Mouse (Mus musculus) heart, embryonic 13.5 days (tissue): ENCODE data around the gene Cldn14. TPM values are rescaled to one million over a fixed set of nuclear protein-coding genes. Genes with fewer than 3 reads are reported as not detected.

Experiments used
- ATAC-seq: fragments of 200-750 bp; cut with Nextera tagmentation; 2 replicates; pipeline ENCODE4 v1.8.0; 2017; ENCODE audit warnings: moderate TSS enrichment; ENCODE audit not compliant: insufficient number of reproducible peaks, low FRiP score, low TSS enrichment; ENCODE audit errors: extremely low read depth
- H3K27ac ChIP-seq: fragments of 300-500 bp; sonication (generic); replicated peaks from 2 replicates; pipeline ENCODE4 v1.5.1; 2015; ENCODE audit warnings: moderate library complexity, mild to moderate bottlenecking, inconsistent platforms
- H3K27me3 ChIP-seq: fragments of 300-500 bp; sonication (generic); replicated peaks from 2 replicates; pipeline ENCODE4 v1.6.1; 2015; ENCODE audit warnings: mild to moderate bottlenecking, inconsistent platforms
- H3K36me3 ChIP-seq: fragments of 300-500 bp; sonication (generic); 2 replicates; pipeline ENCODE4 v1.6.1; 2015; ENCODE audit warnings: mild to moderate bottlenecking, inconsistent platforms
- H3K4me1 ChIP-seq: fragments of 300-500 bp; sonication (generic); 2 replicates; pipeline ENCODE4 v1.6.1; 2015; ENCODE audit warnings: inconsistent platforms
- H3K4me2 ChIP-seq: fragments of 300-500 bp; sonication (generic); 2 replicates; pipeline ENCODE4 v1.6.1; 2015; ENCODE audit warnings: inconsistent platforms, mild to moderate bottlenecking, moderate library complexity
- H3K4me3 ChIP-seq: fragments of 300-500 bp; sonication (generic); 2 replicates; pipeline ENCODE4 v1.5.1; 2015; ENCODE audit warnings: moderate library complexity, mild to moderate bottlenecking, inconsistent platforms
- H3K9ac ChIP-seq: fragments of 300-500 bp; sonication (generic); 2 replicates; pipeline ENCODE4 v1.6.1; 2015; ENCODE audit warnings: inconsistent platforms, mild to moderate bottlenecking, moderate library complexity
- H3K9me3 ChIP-seq: fragments of 300-500 bp; sonication (generic); 2 replicates; pipeline ENCODE4 v1.6.1; 2016; ENCODE audit warnings: inconsistent platforms
- WGBS: fragments of 180-500 bp; shearing (Covaris S2); methylation state at CpG from one replicate; pipeline ENCODE4 v1.1.7; 2015; ENCODE audit warnings: mixed read lengths; 5-methylcytosine and 5-hydroxymethylcytosine counted together
- polyA plus RNA-seq: library from polyadenylated mRNA; unstranded; fragments of >200 nt; fragmentation: Nextera tagmentation; extraction: Ambion mirVana; gene quantifications from 2 replicates; pipeline ENCODE4 v1.2.1, GENCODE M21; 2015

The Cldn14 gene
- polyA plus RNA-seq, 1 experiment from 2014 or later: not detected

- Histone ChIP-seq H3K4me1 (peaks cover 4% of the 10 kb centered on the region; the same call in 1 of the 2 replicates), H3K9me3 (no peaks in the 10 kb centered on the region), H3K27me3 (no peaks in the 10 kb centered on the region), H3K9ac (no peak overlapping the region), H3K36me3 (no peaks in the 10 kb centered on the region), H3K27ac (no peak overlapping the region), H3K4me2 (no peak overlapping the region), H3K4me3 (no peak overlapping the region)
- no peak for ATAC-seq
- 73% methylated on average over 12 of the region's 12 CpGs for WGBS
Measured at GRCm38 (mm10) chr16:93975430-93975829, 33.2 kb downstream of the Cldn14 start.

GRCm38 (mm10) chr16:93974278-93974677, 34.4 kb downstream of the Cldn14 start:
- Histone ChIP-seq H3K4me1 (peaks cover 4% of the 10 kb centered on the region; the same call in 1 of the 2 replicates), H3K9me3 (no peaks in the 10 kb centered on the region), H3K9ac (no peak overlapping the region), H3K27ac (no peak overlapping the region), H3K27me3 (no peaks in the 10 kb centered on the region), H3K4me2 (peak overlapping the region; percentile 68), H3K4me3 (no peak overlapping the region), H3K36me3 (no peaks in the 10 kb centered on the region)
- WGBS: 46% methylated on average over 8 of the region's 8 CpGs
- no peak for ATAC-seq

GRCm38 (mm10) chr16:93973554-93973953, 35.1 kb downstream of the Cldn14 start:
- Histone ChIP-seq H3K36me3 (no peaks in the 10 kb centered on the region), H3K9ac (peak overlapping the region; percentile 74), H3K4me2 (peak overlapping the region; percentile 68), H3K9me3 (no peaks in the 10 kb centered on the region), H3K27ac (no peak overlapping the region), H3K27me3 (no peaks in the 10 kb centered on the region), H3K4me1 (peaks cover 4% of the 10 kb centered on the region; the same call in 1 of the 2 replicates), H3K4me3 (peak overlapping the region; percentile 45)
- 34% methylated on average over 5 of the region's 5 CpGs for WGBS
- no peak for ATAC-seq

GRCm38 (mm10) chr16:93973123-93973522, 35.5 kb downstream of the Cldn14 start:
- ATAC-seq: no peak
- H3K27ac ChIP-seq: no peak overlapping the region

GRCm38 (mm10) chr16:93971046-93971445, 37.6 kb downstream of the Cldn14 start:
- H3K27ac ChIP-seq: no peak overlapping the region
- no peak overlapping the region for H3K4me2 ChIP-seq
- peaks cover 14% of the 10 kb centered on the region for H3K27me3 ChIP-seq
- no peak overlapping the region for H3K4me3 ChIP-seq
- no peaks in the 10 kb centered on the region for H3K9me3 ChIP-seq
- ATAC-seq: no peak
- H3K4me1 ChIP-seq: peaks cover 4% of the 10 kb centered on the region; the same call in 1 of the 2 replicates
- H3K9ac ChIP-seq: no peak overlapping the region
- WGBS: 84% methylated on average over 11 of the region's 11 CpGs
- no peaks in the 10 kb centered on the region for H3K36me3 ChIP-seq

More at GRCm38 (mm10) chr16:93973123-93973522, 35.5 kb downstream of the Cldn14 start:
- peak overlapping the region; percentile 68 for H3K4me2 ChIP-seq
- 20% methylated on average over 10 of the region's 10 CpGs for WGBS
- H3K9me3 ChIP-seq: no peaks in the 10 kb centered on the region
- H3K36me3 ChIP-seq: no peaks in the 10 kb centered on the region
- peaks cover 4% of the 10 kb centered on the region; the same call in 1 of the 2 replicates for H3K4me1 ChIP-seq
- H3K4me3 ChIP-seq: peak overlapping the region; percentile 45
- H3K27me3 ChIP-seq: no peaks in the 10 kb centered on the region
- peak overlapping the region; percentile 74 for H3K9ac ChIP-seq

- Histone ChIP-seq H3K9me3 (no peaks in the 10 kb centered on the region), H3K9ac (no peak overlapping the region), H3K27ac (no peak overlapping the region), H3K4me3 (no peak overlapping the region), H3K27me3 (peaks cover 14% of the 10 kb centered on the region), H3K4me1 (no peaks in the 10 kb centered on the region), H3K36me3 (no peaks in the 10 kb centered on the region), H3K4me2 (no peak overlapping the region)
- WGBS: 88% methylated on average over 8 of the region's 8 CpGs
- no peak for ATAC-seq
Measured at GRCm38 (mm10) chr16:93967893-93968292, 40.7 kb downstream of the Cldn14 start.

- no peak overlapping the region for H3K4me2 ChIP-seq
- ATAC-seq: no peak
- no peak overlapping the region for H3K27ac ChIP-seq
- H3K4me3 ChIP-seq: no peak overlapping the region
- H3K36me3 ChIP-seq: no peaks in the 10 kb centered on the region
- peaks cover 7% of the 10 kb centered on the region; the same call in 1 of the 2 replicates for H3K27me3 ChIP-seq
- H3K9ac ChIP-seq: no peak overlapping the region
- WGBS: 43% methylated on average over 5 of the region's 5 CpGs
- no peaks in the 10 kb centered on the region for H3K9me3 ChIP-seq
- no peaks in the 10 kb centered on the region for H3K4me1 ChIP-seq
Measured at GRCm38 (mm10) chr16:93962283-93962682, 46.4 kb downstream of the Cldn14 start.

GRCm38 (mm10) chr16:93961099-93961646, 47.5 kb downstream of the Cldn14 start:
- no peak overlapping the region for H3K27ac ChIP-seq
- H3K9ac ChIP-seq: no peak overlapping the region
- H3K4me1 ChIP-seq: no peaks in the 10 kb centered on the region
- no peaks in the 10 kb centered on the region for H3K9me3 ChIP-seq
- no peak for ATAC-seq
- no peaks in the 10 kb centered on the region for H3K27me3 ChIP-seq
- no peak overlapping the region for H3K4me3 ChIP-seq
- WGBS: 78% methylated on average over 11 of the region's 11 CpGs
- no peaks in the 10 kb centered on the region for H3K36me3 ChIP-seq
- no peak overlapping the region for H3K4me2 ChIP-seq

GRCm38 (mm10) chr16:93960495-93960894, 48.1 kb downstream of the Cldn14 start:
- H3K36me3 ChIP-seq: no peaks in the 10 kb centered on the region
- no peak overlapping the region for H3K4me3 ChIP-seq
- no peak overlapping the region for H3K4me2 ChIP-seq
- no peaks in the 10 kb centered on the region for H3K9me3 ChIP-seq
- no peaks in the 10 kb centered on the region for H3K4me1 ChIP-seq
- no peak for ATAC-seq
- 65% methylated on average over 4 of the region's 4 CpGs for WGBS
- H3K9ac ChIP-seq: no peak overlapping the region
- no peak overlapping the region for H3K27ac ChIP-seq
- H3K27me3 ChIP-seq: no peaks in the 10 kb centered on the region

- H3K9ac ChIP-seq: no peak overlapping the region
- no peak overlapping the region for H3K4me2 ChIP-seq
- no peaks in the 10 kb centered on the region for H3K27me3 ChIP-seq
- no peak overlapping the region for H3K27ac ChIP-seq
- 68% methylated on average over 12 of the region's 12 CpGs for WGBS
- ATAC-seq: no peak
- no peaks in the 10 kb centered on the region for H3K4me1 ChIP-seq
- no peaks in the 10 kb centered on the region for H3K36me3 ChIP-seq
- no peaks in the 10 kb centered on the region for H3K9me3 ChIP-seq
- H3K4me3 ChIP-seq: no peak overlapping the region
Measured at GRCm38 (mm10) chr16:93957402-93957801, 51.2 kb downstream of the Cldn14 start.

- Histone ChIP-seq H3K27me3 (no peaks in the 10 kb centered on the region), H3K4me3 (no peak overlapping the region), H3K4me1 (no peaks in the 10 kb centered on the region), H3K27ac (no peak overlapping the region), H3K36me3 (no peaks in the 10 kb centered on the region), H3K9ac (no peak overlapping the region), H3K9me3 (no peaks in the 10 kb centered on the region), H3K4me2 (no peak overlapping the region)
- ATAC-seq: no peak
- 65% methylated on average over 7 of the region's 7 CpGs for WGBS
Measured at GRCm38 (mm10) chr16:93956986-93957385, 51.7 kb downstream of the Cldn14 start.

GRCm38 (mm10) chr16:93947396-93947795, 61.2 kb downstream of the Cldn14 start:
- 77% methylated on average over 4 of the region's 4 CpGs for WGBS
- H3K9ac ChIP-seq: no peak overlapping the region
- peaks cover 53% of the 10 kb centered on the region for H3K27me3 ChIP-seq
- H3K4me2 ChIP-seq: no peak overlapping the region
- no peaks in the 10 kb centered on the region for H3K9me3 ChIP-seq
- H3K27ac ChIP-seq: no peak overlapping the region
- no peak overlapping the region for H3K4me3 ChIP-seq
- H3K4me1 ChIP-seq: no peaks in the 10 kb centered on the region
- H3K36me3 ChIP-seq: no peaks in the 10 kb centered on the region
- no peak for ATAC-seq
